Mouse (Mus musculus) kidney, adult 9 months (tissue): ENCODE results near the gene Vps37c.

ENCODE experiments used
- DNase-seq: peaks from one replicate; pipeline ENCODE4 v3.0.0; 2022

The Vps37c gene

DNA sequence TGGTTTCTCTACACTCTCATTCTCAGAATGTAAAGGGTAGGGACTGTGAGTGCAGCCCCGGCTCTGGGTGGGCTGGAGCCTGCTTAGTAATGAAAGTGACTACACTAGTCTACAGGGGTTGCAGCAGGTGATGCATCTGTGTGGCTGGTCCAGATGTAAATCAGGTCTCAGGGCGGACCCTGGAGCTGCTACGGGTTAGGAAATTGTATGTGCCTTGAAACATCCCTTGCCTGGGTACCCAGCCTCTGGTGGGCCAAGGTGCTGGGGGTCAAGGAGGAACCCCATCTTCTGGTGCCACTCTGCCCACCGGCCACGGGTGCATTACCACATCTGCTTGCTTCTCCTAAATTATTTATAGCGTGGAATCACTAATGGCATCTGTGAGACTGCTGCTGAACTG lies 25.6 kb downstream of the Vps37c start:
- DNase-seq, result no peak

DNA sequence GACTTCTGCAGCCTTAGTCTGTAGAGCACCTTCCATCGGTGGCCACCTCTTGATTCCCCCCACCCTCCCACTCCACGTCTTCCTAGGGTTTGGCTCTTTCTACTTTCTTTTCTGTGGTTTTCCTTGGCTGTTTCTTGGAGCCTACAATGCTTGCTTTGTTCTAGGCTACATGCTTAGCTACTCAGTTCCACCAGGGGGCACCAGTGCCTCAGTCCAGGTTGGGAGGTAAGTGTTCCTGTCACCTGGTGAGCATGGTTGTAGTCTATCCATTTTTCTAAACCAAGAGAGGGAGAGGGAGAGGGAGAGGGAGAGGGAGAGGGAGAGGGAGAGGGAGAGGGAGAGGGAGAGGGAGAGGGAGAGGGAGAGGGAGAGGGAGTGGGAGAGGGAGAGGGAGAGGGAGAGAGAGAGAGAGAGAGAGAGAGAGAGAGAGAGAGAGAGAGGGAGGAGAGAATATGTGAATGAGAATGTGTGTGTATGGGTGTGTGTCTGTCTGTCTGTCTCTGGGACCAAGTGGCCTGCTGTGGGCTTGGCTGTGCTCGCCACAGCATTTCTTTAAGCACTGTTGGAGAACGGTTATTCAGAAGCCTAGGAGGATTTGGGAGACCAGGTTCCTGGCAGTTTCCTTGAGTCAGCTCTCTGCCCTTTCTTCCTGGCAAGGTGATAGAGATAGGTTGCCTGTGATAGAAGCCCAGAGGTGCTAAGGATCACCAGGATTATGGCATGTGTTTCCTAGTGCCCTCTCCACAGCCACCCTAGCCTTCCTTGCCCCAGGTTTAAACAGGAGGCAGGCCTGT lies 26.3 kb downstream of the Vps37c start:
- DNase-seq, result peak; percentile 65

DNA sequence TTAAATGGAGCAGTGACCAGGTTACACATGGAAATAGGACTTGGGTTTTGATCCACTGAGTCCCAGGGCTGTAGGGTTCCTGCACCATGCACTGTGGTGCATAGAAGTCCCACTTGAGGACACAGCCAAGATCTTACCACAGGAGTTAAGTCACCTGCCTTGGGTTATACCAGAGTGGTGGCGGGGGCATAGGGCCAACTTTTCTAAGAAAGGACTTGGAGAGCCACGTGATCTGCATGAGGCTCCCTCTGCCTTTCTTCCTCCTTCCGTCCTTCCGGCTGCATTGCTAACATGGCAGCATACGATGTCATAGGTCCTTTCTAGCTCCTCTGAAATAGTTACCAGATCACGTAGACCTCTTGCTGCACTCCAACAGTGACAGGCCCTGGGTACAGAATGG lies 26.9 kb downstream of the Vps37c start:
- DNase-seq, result no peak

DNA sequence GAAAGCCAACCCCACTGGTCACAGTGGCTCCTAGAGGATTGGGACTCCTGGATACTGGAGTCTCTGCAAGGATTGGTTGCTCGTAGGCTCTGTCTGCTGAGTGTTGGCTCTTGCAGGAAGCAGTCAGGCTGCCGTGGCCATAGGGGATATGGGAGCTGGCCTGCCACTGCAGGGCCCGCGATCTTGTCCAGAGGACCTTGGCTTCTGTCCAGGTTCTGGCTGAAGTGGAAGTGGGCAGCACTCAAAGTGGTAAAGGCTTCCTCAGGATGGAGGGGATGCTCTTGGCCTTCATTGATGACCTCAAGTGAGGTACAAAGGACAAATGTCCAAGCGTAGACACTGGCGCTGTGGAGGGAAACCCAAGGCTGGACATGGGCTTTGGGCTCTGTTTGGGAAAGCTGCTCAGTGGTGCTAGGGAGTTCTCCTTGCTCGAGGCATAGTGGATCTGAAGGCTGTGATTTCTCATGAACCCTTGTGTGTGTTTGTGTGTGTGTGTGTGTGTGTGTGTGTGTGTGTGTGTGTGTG lies 29.8 kb downstream of the Vps37c start:
- DNase-seq, result no peak

DNA sequence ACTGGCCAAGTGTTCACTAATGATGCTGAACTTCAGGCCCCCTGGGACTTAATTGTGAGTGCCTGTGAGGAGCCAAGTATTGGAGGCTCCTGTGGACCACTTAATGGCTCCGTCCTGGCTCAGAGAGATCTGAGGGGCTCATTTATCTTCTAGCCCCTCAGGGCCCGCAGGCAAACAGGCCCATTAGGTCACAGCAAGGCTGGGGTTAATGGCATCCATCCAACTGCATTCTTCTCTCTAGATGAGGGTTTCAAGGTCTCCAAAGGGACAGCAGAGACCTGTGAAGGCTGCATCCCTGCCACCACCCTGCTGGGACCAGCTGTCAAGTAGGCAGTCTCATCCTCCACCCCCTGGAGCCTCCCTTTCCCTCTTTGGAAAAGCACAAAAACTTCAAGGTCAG lies 31.2 kb downstream of the Vps37c start:
- DNase-seq, result no peak

DNA sequence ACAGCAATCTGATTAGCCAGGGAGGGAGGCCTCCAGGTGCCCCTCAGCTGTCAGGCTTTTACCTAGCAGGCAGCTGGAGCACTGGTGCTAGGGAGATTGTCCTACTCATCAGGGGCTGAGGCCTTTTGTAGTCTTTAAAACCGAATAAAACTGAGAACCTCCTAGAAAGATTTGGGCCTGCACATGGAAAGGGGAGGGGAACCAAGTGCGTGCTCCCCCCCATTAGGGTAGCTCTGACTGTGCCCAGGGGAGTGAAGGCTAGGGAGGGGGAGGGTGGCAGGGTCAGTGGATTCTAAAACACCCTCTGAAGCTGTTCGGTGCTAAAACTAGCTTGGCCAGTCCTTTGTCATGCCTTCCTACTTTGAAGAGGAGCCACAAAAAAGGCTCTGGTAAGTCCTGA lies 32.0 kb downstream of the Vps37c start:
- no peak for DNase-seq

DNA sequence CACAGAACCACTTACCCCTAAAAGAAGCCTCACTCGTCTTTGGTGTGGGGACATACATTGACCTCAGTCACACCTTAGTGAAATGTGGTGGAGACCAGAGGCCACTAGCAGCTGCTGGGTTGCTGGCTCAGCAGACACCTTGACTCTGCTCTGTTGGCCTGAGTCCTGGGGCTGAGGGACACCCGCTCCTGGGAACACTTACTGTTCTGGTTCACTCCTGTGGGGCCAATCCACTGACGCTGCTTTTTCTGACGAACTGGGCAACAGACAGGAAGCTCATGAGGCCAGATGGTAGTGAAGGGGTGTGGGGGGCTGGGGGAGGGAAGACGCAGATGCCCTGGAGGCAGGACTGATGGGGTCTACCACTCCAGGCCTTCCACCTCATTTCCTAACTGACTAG lies 32.5 kb downstream of the Vps37c start:
- DNase-seq, result no peak

DNA sequence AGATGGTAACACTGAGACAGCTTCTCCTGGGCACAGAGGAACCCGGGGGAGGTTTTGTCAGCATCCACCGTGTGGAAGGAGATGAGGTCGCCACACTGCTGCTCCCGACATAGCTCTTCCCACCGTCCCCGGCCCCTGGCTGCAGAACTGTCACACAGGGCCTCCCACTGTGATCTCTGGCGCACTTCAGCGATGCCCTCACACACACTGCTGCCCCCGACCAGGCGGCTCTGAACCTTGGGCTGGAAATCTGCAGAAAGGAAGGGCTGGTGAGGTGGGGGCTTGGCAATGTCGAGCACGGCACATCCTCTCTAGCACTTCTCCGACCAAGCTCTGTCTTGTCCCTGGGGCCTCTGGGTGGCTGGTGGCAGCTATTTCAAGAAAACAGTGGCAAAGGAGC lies 34.5 kb downstream of the Vps37c start:
- no peak for DNase-seq

DNA sequence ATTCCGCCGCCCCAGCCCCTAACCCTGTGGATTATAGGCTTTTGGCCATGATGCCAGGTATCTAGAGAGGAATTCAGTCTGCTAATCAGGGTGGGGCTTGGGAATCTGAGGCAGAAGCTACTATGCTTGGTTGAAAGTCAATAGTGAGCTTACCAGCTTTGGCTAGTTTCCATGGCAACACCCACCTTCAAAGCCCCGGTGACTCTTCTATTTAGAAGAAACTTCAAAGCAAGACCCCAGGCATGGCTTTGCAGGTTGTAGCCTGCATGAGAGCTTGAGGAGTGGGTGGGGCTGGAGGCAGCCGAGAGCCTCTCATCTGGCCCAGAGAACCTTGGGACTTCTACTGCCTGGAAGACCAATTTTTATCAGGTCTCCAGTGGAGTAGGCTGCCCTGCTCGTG lies 35.1 kb downstream of the Vps37c start:
- no peak for DNase-seq

DNA sequence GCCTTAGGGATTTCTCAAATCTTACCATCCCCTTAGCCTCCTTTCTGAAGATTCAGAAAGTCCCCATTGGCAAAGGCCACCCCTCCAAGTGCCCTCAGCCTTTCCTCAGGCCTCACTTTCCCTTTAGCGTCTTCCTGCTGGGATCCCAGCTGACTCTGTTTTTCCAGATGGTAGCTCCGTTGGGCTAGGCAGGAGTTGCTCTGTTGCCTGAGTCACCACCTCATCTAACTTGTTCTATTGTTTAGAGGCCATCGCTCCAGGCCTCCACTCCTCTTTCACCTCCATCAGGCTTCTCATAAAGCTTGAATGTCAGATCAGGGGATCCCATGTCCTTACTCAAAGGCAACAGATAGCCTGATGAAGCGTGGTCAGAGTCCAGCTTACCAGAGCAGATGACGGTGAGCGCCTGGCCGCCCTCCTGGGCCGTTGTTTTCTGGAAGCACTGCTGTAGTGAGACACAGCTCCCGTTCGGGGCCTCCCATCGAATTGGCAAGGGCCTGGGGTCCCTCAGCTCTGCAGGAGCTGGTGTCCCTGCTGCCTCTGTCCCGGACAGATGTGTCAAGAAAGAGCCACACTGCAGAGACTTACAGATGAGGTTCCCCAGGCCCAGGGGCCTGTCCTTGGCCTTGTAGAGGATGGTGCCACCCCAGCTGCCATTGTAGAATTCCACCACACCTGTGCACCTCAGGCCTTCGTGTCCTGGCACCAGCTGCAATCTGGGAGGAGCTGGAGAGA lies 36.3 kb downstream of the Vps37c start:
- DNase-seq, result no peak

DNA sequence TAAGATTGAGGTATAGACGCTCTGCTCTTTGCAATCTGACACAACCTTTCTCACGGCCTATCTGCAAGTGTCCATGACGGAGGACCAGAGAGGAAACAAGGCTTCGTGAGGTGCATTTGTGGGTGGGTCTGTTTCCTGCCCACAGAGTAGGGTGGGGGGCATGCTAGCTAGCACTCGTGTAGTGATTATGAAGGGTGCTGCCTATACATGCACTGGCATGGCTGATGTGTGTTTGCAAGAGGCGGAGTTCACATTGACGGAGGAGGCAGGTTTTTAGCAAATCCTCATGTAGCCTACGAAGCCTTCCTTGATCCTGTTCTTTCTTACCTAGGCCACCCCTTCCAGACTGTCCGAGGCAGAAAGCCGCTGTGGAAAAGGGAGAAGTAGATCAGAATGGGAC lies 41.4 kb downstream of the Vps37c start:
- DNase-seq, result no peak

DNA sequence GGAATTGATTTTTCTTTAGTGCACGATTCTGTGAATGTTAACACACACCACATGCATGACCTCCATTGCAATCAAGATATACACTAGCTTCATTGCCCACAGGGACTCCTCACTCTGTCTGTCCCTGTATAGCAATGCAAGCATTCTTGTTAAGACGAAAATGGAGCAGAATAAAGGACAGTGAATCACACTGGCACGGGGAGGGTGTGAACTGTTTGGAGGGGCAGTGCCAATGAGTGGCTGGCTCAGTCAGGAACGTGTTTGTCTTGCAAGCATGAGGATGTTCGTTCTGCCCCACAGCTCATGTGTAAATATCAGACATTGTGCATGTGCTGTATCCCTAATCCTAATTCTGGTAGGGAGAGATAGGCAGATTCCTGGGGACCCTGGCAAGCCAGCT lies 41.9 kb downstream of the Vps37c start:
- no peak for DNase-seq

DNA sequence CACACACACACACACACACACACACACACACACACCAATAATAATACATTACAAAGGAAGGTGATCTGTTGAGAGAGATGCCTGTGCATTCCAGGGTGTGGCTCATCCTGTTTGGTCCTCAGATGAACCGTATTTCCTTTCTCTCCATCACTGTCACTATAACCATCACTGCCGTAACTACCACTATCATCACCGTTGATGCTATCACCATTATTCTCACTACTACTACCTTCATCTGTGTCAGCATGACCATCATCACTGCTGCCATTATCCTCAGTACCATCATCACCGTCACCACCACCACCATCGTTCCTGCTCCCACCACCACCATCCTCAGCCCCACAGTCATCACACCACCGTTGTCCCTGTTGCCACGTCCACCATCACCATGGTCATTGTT lies 43.4 kb downstream of the Vps37c start:
- no peak for DNase-seq

DNA sequence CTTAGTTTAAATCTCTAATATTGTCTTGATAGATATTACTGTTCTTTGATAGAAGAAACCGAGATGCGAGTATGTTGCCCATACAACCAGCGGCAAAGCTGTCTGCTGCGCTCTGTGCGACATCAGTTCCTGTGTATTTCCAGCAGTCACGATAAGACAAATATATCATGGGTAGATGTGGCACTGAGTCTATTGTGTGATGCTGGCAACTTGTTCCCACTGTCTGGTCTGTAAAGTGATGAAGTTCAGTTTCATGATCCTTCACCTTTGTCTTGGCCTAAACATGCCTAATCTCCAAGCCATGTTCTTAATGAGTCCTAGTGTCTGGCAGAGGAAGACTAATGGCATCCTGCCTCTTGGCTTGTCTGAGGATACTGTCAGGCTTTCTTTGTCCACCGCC lies 44.2 kb downstream of the Vps37c start:
- no peak for DNase-seq

DNA sequence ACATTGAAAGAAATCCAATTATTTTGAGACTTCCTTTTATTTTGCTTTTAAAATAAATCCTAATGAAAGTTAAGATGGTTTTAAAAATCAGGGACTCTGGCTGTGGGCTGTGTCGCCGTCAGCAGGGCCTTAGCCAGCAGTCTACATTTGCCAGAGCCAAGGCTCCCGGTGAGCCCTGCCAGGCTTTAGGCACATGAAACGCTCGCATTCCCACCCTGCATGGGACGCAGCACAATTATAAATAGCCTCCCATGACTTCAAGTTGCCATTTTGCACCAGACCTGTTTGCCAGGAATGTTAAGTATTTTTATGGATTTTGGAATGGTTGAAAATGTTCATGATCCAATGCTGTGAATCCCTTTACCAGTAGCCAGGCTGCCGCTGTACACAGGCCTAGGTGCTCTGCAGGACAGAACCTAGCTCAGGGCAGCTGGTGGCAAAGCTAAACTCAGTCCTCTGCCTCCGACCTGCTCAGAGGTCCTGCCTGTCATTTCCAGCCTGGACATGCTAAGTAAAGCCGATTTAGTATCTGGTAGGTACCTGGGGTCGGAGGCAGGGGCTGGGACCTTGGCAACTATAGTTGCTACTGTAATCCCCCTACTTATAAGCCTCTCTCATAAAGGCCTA lies 45.1 kb downstream of the Vps37c start:
- no peak for DNase-seq

DNA sequence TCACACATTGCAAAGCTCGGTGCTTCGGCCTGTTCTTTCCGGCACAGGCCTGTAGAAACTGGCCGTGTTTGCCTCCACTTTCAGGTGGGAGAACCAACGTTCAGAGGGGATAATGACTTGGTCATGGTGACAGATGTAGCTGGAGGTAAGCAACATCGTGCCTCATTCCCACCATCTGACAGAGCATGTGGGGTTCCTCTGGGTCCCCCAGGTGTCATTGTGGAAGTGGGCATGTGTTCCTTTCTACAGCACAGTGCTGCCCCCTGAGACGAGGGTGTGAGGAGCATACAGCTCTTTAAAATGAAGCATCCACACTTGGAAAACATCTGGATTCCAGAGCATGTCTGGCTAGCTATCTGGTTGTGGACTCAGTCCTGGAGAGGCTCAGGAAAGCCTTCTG lies 46.0 kb downstream of the Vps37c start:
- DNase-seq, result no peak

DNA sequence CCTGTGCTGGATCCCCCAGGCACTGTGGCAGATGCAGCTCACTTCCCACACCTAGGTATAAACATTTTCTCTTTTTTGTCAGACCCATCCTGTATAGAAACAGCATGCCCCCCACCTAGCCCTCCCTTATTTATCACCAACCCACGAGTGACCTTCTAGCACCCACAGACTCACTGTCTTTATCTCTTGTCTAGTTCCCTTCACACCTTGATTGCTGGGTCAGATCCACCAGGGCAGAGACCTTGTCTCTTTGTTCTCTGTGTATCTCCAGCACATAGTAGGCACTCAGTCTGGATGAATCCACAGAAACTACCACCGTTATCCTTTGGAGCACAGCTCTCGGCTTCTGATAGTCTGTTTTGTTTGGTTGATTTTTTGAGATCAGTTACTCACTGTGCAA lies 46.5 kb downstream of the Vps37c start:
- DNase-seq, result no peak

DNA sequence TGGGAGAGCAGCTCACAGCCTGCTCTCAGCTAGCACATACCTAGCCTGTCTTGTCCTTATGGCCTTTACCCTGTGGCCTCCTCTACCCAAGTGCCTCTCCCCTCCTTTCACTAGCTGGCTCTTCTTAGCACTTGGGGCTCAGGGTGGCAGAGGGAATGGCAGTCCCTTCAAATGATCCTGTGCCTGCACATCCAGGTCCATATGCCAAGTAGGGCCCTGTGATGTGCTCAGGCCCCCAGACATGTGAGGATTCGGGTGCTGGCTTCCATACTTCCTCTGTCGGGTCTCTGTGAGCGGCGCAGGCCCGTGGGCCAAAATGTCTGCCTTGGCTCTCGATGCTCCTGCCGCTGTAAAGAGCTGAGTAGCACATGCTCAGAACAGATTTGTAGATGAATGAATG lies 47.3 kb downstream of the Vps37c start:
- DNase-seq, result no peak

DNA sequence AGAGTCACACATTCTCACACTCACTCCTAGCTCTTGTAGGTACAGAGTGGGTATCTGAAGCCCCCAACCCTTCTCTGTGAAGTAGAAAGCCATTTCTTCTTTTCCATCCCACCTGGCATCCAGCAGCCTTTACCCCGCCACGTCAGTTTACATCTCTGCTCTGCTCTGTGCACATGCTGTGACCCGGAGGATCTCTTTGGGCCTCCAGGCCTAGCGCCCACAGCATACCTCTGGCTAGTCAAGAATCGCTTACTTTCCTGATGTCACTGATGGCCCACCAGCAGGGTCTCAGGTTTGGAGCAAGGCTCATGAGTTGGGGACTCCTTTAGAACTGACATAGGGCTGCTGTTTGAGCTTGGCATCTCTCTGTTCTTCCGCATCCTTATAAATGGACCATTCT lies 49.5 kb downstream of the Vps37c start:
- no peak for DNase-seq

DNA sequence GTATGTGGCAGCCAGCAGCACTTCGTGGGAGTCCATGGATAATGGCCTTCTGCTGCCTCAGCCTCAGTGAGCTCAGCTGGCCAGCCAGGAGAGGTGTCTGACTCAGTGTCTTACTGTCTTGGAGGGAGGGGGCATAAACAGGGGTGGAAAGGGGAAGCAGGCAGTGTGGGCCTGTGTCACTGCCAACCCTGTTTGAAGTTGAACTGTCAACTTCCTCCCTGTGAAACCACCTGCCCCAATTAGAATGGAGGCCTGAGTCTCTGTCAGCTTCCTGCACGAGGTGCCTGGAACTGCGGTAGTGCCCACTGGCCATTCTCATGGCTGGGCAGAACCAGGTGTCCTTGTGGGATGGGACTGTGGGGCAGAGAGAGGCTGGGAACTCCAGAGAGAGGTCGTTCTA lies 50.3 kb downstream of the Vps37c start, which contains the start of gene Cd5:
Cd5 (minus strand) TSS at position 192 of the 400 bp plus-strand sequence.
- no peak for DNase-seq

DNA sequence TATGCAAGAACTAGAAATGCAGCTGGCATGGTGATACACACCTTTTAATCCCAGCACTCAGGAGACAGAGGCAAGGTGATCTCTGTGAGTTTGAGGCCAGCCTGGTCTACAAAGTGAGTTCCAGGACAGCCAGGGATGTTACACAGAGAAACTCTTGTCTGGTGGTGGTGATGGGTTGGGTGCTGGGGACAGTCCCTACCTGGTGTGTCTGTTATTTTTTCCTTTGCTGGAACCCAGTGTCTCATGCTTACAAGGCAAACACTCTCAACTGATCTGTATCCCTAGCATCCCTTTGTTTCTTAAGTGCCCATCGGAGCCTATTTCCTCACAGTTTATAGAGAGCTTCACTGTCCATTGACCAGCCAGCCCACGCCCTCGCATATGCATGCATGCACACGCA lies 51.4 kb downstream of the Vps37c start:
- DNase-seq, result no peak

DNA sequence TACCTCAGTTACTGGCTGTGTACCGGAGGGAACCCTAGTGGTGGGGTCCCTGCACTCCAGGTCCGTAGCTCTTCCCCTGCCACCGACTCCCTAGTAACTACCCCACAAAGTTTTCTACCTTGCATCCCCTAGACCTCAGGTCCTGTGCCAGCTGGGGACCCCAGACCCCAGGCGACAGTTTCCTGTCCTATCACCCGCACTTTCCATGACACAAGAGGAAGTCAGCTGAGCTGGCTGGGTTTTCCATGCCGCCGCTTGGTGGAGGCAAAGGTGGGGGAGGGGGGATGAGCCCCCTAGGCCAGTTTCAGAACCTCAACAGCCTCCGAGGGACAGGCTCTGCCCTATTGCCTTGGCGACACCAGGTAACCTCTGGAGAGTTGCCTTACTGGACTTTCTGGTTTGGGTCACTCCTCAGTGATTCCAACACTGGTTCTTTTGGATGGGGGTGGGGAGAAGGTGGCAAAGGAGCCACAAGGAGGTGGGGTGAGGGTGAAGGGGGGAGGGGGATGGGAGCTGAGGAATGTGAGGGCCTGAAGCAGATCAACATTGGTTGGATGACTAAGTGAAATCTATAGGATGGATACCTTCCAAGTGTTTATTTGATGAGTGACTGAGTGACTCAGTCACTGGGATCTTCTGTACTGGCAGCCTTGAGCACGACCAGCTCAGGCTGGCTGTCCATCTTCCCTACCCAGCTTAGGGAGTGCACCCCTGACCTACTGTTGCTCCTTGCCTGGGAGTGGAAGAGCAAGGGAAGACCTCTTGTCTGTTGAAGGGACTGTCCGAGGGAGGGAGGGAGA lies 52.3 kb downstream of the Vps37c start:
- DNase-seq, result peak; percentile 55

DNA sequence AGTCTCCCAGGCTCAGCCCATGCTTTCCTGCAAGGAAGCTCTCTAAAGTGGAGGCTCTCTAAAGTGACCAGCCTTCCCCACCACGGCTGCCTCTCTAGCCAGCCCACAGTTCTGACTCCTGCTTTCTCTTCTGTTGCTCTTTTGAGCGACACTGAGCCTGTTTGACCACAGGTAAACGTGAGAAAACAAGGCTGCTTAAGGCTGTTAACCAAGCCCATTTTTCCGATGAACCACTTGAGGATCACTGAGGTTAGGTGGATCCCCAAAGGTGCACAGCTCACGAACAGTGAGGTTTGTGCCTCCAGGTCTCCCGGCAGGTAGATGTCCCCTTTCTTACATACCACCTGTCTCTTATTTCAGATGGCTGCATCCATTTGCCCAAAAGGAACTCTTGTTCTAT lies 53.6 kb downstream of the Vps37c start:
- no peak for DNase-seq
